Mouse (Mus musculus) CH12.LX (cell line): ENCODE results near the gene Ntm.

Source experiments
- CHD1 ChIP-seq: IDR thresholded peaks from 2 replicates; pipeline ENCODE4 v1.6.1; 2012; ENCODE audit warnings: low read depth, low read length, improper control_type of control experiment, inconsistent platforms
- CTCF ChIP-seq, 2 experiments: IDR thresholded peaks in 1 of 2; conservative IDR thresholded peaks in 1 of 2; 2 replicates each; pipeline ENCODE4 v1.5.1; 2011 to 2012; ENCODE audit warnings: low read depth in 2 of 2, low read length in 2 of 2, improper control_type of control experiment in 1 of 2, inconsistent platforms in 1 of 2, mild to moderate bottlenecking in 1 of 2, moderate library complexity in 1 of 2
- EP300 ChIP-seq: IDR thresholded peaks from 2 replicates; pipeline ENCODE4 v1.6.1; 2011; ENCODE audit warnings: low read length, improper control_type of control experiment
- HCFC1 ChIP-seq: IDR thresholded peaks from 2 replicates; pipeline ENCODE4 v1.6.1; 2012; ENCODE audit warnings: low read depth, mild to moderate bottlenecking, inconsistent platforms, low read length, improper control_type of control experiment
- MAFK ChIP-seq: IDR thresholded peaks from 2 replicates; pipeline ENCODE4 v1.6.1; 2011; ENCODE audit warnings: low read length, improper control_type of control experiment; ENCODE audit not compliant: insufficient replicate concordance
- MAX ChIP-seq: IDR thresholded peaks from 2 replicates; pipeline ENCODE4 v1.6.1; 2011; ENCODE audit warnings: low read length, improper control_type of control experiment
- MXI1 ChIP-seq: IDR thresholded peaks from 2 replicates; pipeline ENCODE4 v1.6.1; 2011; ENCODE audit warnings: mild to moderate bottlenecking, low read depth, low read length, improper control_type of control experiment
- NELFE ChIP-seq: IDR thresholded peaks from 2 replicates; pipeline ENCODE4 v1.6.1; 2011; ENCODE audit warnings: low read depth, low read length, improper control_type of control experiment
- NRF1 ChIP-seq: IDR thresholded peaks from 2 replicates; pipeline ENCODE4 v1.6.1; 2014; ENCODE audit warnings: low read depth, mild to moderate bottlenecking, inconsistent platforms, low read length, improper control_type of control experiment, moderate library complexity
- POLR2A ChIP-seq: IDR thresholded peaks from 2 replicates; pipeline ENCODE4 v1.6.1; 2011; ENCODE audit warnings: low read depth, mild to moderate bottlenecking, improper control_type of control experiment, low read length
- TCF12 ChIP-seq: IDR thresholded peaks from 2 replicates; pipeline ENCODE4 v1.6.1; 2014; ENCODE audit warnings: low read depth, mild to moderate bottlenecking, inconsistent platforms, low read length, improper control_type of control experiment
- ZC3H11A ChIP-seq: IDR thresholded peaks from 2 replicates; pipeline ENCODE4 v1.6.1; 2012; ENCODE audit warnings: low read depth, mild to moderate bottlenecking, inconsistent platforms, low read length, improper control_type of control experiment

DNA sequence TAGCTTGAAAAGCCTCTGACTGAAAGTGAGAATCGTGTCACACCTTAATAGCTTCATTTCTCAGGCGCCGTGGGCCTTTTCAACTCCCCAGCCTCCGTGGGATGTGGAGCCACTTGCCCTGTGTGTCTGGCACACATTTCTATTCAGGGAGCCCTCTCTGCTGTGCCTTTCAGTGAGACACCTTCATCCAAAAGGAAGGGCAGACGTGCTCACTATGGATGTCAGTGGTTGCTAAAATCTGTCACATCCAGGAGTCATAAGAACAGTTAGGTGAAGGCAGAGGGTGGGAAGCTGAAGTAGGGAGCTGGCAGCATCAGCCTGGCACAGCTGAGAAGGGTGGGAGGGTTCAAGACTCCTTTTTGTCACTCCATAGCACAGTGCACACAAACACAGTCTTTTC is 201.4 kb downstream of the Ntm start:
- no peak for TF ChIP-seq CTCF (conservative IDR thresholded peaks at IDR 0.05 in 1 of 2, IDR thresholded peaks at IDR 0.05 in 1 of 2; ENCODE audit: low read depth in 2 of 2, low read length in 2 of 2)
- no peak for TF ChIP-seq ZC3H11A
- no peak for TF ChIP-seq NELFE
- no peak for TF ChIP-seq TCF12
- TF ChIP-seq EP300, result no peak
- no peak for TF ChIP-seq MAFK
- TF ChIP-seq MXI1, result no peak
- no peak for TF ChIP-seq POLR2A
- no peak for TF ChIP-seq NRF1
- TF ChIP-seq HCFC1, result no peak
- no peak for TF ChIP-seq CHD1
- no peak for TF ChIP-seq MAX
